Mouse (Mus musculus): Measurements from ENCODE around the gene Chrm1. TPM values are rescaled to one million over a fixed set of nuclear protein-coding genes. Genes with fewer than 3 reads are reported as not detected.
A peak's percentile ranks its signal among the peaks of the same experiment; 100 is the strongest.

Gene Chrm1
- total RNA-seq, 2 experiments from 2014 or later: 0.02 TPM; not detected in 1

DNA sequence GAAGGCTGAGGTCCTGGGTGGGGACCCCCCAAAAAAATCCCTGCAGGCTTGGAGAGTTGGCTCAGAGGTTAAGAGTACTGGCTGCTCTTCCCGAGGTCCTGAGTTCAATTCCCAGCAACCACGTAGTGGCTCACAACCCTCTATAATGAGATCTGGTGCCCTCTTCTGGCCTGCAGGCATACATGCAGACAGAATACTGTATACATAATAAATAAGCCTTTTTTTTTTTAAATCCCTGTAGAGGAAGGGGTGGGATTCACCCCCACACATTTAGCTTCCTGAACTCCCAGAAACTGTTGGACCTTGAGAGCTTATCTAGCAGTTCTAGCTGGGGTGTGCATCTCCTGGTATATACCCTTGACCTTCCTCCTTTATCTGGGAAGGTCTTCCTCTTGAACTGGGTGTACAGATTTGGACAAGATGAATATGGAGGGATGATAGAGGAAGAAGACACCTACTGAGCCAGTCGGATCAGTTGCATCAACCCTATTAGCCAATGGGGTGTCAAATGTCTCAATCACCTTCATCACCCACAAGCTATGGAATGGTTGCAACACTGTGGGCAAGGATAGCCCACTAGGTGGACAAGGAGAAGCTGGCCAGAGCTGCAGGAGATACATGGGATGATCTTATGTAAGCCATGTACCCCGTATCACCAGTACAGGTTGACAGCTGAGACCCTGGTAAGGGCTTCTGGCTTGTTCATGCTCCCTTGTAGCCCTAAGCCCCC, 18.2 kb downstream of the Chrm1 start:
- DNase-seq: no peak
- intact Hi-C loops (cut with DNase I; ENCODE audit: low total_unique reads): loop anchor here (2.0 kb wide), 1 partner anchor 103 kb away; no protein-coding TSS in a partner anchor

DNA sequence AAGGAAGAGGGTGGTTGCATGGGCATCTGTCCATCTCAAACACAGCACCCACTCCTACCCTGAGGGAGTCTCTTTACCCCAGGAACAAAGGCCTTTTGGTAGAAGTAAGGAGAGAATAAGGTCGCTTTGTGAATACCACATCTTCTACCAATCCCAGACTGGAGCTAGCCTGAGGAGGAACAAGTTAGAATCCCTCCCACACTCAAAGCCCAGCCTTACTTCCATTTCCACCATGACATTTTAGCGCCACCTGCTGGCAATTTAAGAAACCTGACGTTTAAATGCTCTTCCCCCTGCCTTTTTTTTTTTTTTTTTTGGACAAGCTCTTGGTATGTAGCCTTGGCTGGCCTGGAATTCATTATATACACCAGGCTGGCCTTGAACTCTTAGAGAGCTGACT, 19.4 kb downstream of the Chrm1 start:
- intact Hi-C loops (cut with DNase I; ENCODE audit: low total_unique reads): loop anchor here (2.0 kb wide), 1 partner anchor 104 kb away; no protein-coding TSS in a partner anchor
- peak; percentile 63 for DNase-seq

DNA sequence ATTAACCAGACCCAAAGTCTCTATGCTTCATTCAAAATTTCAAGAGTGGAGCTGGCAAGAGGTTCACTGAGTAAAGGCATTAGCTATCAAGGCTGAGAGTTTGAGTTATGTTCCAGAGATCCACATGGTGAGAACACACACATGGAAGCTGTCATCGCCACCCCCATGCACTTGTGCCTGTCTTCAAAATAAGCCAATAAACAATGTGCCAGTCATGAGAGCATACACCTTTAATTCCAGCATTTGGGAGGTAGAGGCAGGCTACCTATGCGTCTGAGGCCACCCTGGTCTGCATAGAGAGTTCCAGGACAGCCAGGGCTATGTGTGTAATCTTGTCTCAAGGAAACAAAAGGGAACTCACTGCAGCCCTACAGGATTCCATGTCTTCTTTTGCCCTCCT, 20.0 kb downstream of the Chrm1 start:
- no peak for DNase-seq

DNA sequence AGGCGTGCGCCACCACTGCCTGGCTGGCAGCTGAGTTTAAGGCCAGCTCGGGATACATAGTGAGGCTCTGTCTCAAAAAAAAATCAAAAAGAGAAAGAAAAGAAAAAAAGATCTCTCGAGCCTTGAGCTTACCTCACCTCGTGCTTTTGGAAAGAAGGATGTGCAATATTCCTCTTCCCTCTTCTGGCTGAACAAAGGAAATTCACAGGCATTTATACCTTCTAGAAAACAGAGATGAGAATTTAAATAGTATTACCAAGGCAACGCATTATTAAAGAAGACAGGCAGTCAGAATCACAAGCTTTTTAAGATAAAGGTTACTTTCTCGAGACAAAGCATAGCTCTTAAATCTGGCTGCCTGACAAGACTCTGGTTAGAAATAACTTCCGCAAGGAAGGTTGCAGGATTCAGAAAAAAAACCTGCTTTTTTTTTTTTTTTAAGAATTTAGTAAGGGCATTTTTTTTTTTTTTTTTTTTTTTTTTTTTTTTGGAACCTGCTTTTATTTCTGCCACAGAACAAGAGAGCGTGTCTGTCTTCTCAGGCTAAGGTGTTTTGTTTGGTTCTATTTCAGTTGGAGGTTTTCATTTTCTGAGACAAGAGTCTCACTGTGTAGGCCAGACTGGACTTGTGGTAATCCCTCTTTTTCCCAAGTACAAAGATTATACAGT, 28.4 kb downstream of the Chrm1 start:
- intact Hi-C loops (cut with DNase I; ENCODE audit: low total_unique reads): no loop called here
- no peak for DNase-seq

More for the DNA sequence above, 20.0 kb downstream of the Chrm1 start:
- intact Hi-C loops (cut with DNase I; ENCODE audit: low total_unique reads): loop anchor here (2.0 kb wide), 1 partner anchor 105 kb away; no protein-coding TSS in a partner anchor

DNA sequence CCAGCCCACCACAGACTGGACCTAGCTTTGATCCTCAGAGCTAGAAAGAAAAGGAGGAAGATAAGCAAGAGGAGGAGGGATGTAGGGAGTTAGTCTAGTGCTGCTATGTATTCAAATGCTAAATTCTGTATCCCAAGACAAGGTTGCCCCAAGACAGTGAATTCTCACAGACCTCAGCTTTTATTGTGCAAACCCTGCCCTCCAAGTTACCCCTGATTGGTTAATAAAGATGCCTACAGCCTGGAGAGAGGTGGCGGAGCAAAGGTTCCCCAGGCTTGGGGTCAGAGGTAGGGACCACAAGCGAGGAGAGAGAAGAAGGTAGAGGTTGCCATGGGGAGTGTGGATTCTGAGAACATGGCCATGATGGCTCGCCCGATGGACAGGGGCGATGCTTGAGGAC, 29.2 kb downstream of the Chrm1 start:
- DNase-seq: no peak
- intact Hi-C loops (cut with DNase I; ENCODE audit: low total_unique reads): no loop called here

DNA sequence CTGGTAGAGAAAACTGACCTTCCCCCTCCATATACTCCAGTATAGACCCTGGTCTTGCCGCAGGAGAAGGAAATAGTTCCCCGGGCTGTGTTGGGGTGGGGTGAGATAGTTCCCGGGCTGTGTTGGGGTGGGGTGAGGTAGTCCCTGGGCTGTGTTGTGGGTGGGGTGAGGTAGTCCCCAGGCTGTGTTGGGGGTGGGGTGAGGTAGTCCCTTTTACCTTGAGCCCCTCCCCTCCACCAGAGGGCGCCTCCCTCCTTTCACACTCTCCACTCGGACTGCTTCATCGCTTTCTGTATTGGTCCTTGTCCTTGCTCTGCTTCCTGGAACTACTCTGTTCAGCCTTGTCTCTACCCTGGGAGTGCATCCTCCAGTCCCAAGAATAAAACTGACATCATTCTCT, 31.7 kb downstream of the Chrm1 start:
- no peak for DNase-seq
- intact Hi-C loops (cut with DNase I; ENCODE audit: low total_unique reads): no loop called here

DNA sequence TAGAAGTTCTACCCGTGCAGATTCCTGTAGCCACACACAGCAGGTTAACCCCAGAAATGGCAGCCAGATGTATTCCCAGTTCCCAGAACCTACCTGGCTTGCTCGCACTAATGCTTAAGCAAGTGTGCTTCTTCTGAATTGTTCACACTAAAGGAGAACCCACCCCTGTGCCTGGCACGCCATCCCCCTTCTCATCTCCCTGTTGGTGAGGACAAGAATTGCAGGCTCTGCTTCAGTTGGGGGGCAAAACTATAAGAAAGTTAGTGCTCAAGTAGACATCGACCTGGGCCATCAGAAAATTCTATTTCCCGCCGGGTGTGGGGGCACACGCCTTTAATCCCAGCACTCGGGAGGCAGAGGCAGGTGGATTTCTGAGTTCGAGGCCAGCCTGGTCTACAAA, 36.1 kb downstream of the Chrm1 start:
- intact Hi-C loops (cut with DNase I; ENCODE audit: low total_unique reads): no loop called here
- no peak for DNase-seq

DNA sequence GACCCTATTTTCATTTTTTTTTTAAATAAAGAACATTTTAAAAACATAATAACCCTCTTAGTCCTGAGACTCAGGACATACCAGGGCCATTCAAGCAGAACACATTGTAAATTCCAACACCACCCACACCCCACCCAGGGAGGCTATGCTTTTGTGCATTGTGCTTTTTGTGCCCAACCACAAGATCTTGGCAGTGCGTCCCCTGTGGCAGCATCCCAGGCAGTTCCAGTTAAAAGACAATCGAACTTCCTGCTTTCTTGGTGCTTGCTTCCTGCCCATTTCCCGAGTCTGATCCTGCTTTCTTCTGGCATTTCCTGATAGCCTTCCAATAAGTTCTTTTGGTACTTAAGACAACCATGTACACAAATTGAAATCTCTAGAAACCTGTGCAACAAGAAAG, 38.9 kb downstream of the Chrm1 start:
- DNase-seq: peak; percentile 23
- intact Hi-C loops (cut with DNase I; ENCODE audit: low total_unique reads): no loop called here

DNA sequence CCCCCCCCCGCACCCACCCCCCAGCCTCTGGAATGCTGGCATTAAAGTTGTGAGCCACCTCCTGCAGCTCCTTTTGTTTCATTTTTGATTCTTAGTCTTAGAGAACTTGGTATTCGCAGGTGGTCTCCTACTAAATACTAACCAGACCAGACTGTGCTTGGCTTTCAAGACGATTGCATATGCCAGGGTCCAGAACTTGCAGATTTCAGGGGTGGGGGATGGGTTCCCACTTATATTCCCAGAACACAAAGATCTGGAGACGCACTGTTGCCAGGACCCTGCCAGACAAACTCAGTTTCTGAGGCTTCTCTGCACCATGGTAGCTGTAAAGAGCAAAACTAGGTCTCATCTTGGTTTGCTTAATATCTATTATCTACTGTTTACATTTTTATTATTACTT, 40.0 kb downstream of the Chrm1 start:
- no peak for DNase-seq
- intact Hi-C loops (cut with DNase I; ENCODE audit: low total_unique reads): no loop called here

DNA sequence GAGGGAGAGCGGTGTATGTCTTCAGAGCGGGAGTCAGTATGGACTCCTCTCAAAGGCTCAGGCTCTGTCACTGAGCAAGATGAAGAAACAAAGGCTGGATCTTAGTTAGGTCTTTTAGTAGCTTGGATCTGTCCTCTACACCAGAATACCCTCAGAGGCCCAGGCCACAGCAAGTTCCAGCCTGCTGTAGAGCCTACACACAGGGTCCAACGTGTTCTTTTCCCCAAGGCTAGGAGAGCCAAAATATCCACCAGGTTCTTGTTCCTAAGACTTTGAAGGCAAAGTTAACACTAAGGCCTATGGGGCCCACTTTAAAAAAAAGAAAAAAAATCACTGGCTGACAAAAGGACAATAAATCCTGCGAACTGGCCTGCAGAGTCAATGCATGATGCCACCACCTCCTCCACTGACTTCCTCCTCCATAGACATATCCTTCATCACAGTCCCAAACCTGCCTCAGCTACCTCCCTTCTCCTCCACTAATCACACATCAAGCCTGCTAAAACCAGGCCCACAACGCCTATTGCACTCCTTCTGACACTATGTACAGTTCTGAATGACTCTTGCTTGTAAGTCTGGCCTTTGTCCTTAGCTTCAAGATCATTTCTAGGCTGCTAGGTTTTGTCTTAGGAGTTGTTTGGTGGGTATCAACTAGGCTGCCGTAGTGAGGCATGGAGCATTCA, 41.6 kb downstream of the Chrm1 start:
- DNase-seq: no peak
- intact Hi-C loops (cut with DNase I; ENCODE audit: low total_unique reads): no loop called here

DNA sequence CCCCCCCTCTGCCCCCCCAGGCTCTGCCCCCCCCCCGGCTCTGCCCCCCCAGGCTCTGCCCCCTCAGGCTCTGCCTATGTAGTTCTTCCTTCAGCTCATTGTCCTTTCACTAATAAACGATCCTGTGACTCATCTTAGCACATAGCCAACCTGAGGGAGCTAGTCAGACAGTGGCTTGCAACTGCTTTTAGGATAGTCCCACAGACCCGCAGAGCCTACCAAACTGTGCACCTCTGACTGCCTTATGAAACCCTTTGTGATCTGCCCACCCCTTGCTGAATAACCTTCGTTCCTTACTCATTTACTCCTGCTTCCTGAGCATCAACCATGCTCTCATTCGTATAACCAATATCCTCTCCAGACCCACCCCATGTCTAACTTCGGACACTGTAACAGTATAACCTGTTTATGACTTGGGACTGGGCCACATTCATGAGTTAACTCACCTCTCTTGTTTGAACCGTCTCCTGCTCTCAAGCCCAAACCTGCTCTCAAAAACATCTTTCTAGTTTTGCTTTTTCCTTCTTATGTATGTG, 42.6 kb downstream of the Chrm1 start:
- intact Hi-C loops (cut with DNase I; ENCODE audit: low total_unique reads): no loop called here
- no peak for DNase-seq

DNA sequence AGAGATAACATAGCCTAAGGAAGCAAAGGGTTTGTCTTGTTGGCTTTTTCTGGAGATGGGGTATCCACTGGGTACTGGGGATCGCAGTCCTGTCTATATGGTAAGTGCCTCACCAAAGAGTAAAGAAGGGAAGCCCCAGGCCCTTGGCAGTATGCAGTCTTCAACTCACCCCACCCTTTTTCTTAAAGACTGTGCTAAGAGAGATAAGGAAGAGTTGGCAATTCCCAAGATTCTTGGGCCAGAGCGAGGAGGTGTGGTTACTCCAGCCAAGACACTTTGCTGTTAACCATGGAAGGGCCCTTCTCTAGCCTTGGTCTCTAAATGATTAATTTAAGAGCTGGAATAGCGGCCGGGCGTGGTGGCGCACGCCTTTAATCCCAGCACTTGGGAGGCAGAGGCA, 43.3 kb downstream of the Chrm1 start:
- intact Hi-C loops (cut with DNase I; ENCODE audit: low total_unique reads): no loop called here
- DNase-seq: no peak

DNA sequence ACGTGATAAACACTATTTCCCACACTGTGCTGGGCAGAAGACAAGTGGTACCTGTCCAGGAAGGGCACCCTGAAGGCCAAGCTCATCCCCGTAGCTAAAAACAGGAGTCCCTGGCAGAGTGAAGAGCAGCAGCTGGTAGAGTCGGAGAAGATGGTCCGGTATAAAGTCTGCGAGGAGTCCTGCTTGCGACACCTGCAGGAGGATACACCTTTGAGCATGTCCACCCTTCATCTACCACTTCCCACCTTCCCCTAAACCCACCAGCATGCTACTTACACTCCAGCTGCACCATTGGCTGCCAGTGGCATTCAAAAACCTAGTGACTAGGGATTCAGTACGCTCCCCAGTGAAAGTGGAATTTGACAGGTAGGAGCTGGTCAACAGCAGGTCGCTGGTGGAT, 45.4 kb downstream of the Chrm1 start:
- intact Hi-C loops (cut with DNase I; ENCODE audit: low total_unique reads): no loop called here

DNA sequence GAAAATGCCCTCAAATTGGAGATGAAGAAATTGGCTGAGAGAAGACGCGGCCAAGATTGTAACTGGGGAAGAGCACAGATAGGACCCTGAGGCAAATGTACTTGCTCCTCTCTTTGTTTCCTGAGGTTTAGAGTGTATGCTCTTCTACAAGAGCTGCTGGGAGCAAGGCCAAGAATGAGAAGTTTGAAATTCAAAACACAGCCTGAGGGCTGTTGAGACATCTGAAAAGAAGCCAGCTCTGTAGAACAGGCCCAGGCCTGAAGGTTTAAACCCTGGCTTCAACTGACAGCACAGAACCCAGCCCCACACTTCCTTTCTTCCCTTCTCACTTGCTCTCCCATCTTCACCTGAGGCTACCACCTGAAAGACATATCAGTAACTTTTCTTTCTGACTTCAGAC, 46.5 kb downstream of the Chrm1 start:
- intact Hi-C loops (cut with DNase I; ENCODE audit: low total_unique reads): no loop called here
- DNase-seq: no peak

More for the DNA sequence above, 45.4 kb downstream of the Chrm1 start:
- no peak for DNase-seq

DNA sequence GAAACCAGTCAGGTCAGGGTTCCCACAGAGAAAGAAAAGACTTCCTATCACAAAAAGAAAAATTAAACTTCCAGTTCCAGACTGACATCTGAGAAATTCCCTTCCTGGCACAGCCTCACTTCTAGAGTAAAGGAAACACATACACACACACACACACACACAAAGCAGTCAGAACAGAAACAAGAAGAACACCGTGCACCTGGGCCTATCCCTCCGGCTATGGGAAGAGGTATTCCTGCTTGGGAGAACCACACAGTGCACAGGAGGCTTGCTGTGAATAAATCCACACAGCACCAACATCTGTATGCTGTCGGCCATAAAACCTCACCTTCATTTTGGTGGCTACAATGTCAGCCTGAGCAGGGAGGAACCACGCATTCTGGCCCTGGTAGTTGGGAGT, 47.9 kb downstream of the Chrm1 start:
- no peak for DNase-seq
- intact Hi-C loops (cut with DNase I; ENCODE audit: low total_unique reads): no loop called here

DNA sequence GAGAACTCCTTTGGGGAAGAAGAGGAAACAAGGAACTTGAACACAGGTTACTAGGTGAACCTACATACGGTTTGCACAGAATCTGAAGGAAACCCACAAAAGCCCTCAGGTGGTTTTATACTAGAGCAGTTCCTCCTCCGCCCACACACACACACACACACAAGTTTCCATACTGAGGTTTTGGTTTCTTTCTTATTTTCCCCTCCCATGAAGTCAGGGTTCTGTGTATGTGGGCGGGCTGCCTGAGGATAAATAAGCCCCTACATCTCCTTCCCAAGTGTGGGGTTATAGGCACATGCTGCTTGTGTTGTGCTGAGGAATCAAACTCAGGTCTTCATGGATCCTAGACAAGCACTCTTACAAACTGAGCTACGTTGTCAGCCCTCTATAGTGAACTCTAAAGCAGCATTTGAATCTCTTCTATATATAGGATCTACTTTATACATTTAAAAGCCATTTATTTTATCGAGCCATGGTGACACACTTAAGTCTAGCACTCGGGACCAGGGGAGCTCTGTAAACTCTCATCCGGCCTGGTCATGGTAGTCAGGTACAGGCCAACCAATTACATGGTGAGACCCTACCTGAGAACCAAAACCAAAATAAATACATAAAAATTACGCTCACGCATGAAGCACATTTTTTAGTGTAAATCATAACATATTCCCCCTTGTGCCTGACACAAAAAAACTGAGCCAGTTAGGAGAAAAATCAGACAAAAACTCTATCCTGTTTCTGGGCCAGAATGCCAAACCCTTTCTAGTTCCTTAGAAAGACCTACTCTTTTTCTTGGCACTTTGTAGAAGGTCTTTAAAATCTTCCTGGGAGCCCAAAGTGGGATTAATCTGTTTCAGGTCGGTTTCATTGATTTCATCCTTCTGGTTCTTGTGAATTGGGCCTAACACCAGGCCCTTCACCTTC, 48.6 kb downstream of the Chrm1 start:
- intact Hi-C loops (cut with DNase I; ENCODE audit: low total_unique reads): no loop called here
- DNase-seq: no peak

DNA sequence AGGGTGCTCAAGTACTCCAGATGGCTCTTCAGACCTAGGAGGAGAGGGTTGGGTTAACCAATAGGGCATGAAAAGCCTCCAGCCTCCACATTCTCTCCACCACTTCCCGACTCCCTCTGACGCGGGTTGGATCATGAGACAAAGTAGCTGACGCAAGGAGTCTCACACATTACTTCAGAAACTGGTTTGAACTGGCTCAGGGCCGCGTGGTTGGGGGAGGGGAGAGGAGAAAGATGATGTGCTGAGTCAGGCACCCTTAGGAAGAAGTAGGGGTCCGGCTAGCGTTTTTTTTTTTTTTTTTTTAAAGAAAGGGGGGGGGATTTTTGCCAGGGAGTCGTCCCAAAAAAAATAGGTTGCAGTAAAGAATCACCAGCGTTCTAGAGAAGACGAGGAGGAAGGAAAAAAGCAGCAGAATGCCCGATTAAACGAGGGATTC, 49.3 kb downstream of the Chrm1 start:
- intact Hi-C loops (cut with DNase I; ENCODE audit: low total_unique reads): no loop called here
- peak; percentile 71 for DNase-seq

DNA sequence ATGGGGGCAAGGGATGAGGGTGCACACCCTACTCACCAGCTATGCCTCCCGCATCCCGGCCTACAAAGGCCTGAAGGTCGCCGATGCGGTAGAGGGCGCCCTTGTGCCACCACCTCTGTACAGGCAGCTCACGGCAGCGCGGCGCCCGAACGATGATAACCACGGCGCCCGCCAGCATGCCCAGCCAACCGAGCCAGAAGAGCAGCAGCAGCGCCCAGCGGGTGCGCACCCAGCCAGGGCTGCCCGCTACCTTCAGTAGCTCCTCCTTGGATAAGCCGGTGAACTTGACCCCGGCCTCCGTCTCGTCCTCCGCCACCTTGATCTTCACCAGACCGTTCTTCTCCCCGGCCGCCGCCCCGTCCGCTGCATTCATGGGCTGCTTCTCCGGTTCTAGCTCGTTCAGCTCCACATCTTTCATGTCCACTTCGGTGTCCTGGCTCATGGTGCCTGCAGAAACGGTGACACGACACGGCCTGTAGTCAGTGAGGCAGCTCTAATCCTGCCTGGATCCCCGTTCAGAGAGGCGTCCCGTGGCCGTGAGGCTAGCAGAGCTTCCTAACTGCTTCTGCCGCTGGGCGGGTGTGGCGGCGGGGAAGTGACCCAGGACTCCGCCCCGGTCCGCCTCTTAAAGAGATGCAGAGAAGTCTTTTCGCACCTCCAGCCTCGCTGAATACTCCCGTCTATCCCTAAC, 49.9 kb downstream of the Chrm1 start:
- DNase-seq: peak; percentile 92
- intact Hi-C loops (cut with DNase I; ENCODE audit: low total_unique reads): no loop called here

Data from gastrocnemius, postnatal 14 days (tissue).